Mouse (Mus musculus) forebrain, postnatal 0 days (tissue): ENCODE results near the gene Gcnt7. TPM values are rescaled to one million over a fixed set of nuclear protein-coding genes. Genes with fewer than 3 reads are reported as not detected.
A peak's percentile ranks its signal among the peaks of the same experiment; 100 is the strongest.

Experiments
- ATAC-seq: fragments of 200-750 bp; cut with Nextera tagmentation; 2 replicates; pipeline ENCODE4 v1.8.0; 2017; ENCODE audit warnings: mild to moderate bottlenecking, moderate library complexity
- DNase-seq: peaks from one replicate; pipeline ENCODE4 v3.0.0-alpha.2; 2015
- H3K27ac ChIP-seq: fragments of 300-500 bp; sonication (generic); 2 replicates; pipeline ENCODE4 v1.5.1; 2014; ENCODE audit warnings: low read depth, mild to moderate bottlenecking, antibody characterized with exemption, low read length, moderate library complexity, mixed read lengths
- H3K27me3 ChIP-seq: fragments of 300-500 bp; sonication (generic); 2 replicates; pipeline ENCODE4 v1.6.1; 2014; ENCODE audit warnings: mild to moderate bottlenecking, low read length, mixed read lengths; ENCODE audit not compliant: insufficient read depth
- H3K36me3 ChIP-seq: fragments of 300-500 bp; sonication (generic); 2 replicates; pipeline ENCODE4 v1.6.1; 2014; ENCODE audit warnings: mild to moderate bottlenecking, moderate library complexity; ENCODE audit not compliant: insufficient read depth
- H3K4me1 ChIP-seq: fragments of 300-500 bp; sonication (generic); 2 replicates; pipeline ENCODE4 v1.6.1; 2014; ENCODE audit warnings: antibody characterized with exemption; ENCODE audit not compliant: insufficient read depth
- H3K4me2 ChIP-seq: fragments of 300-500 bp; sonication (generic); 2 replicates; pipeline ENCODE4 v1.6.1; 2014; ENCODE audit warnings: low read depth, mild to moderate bottlenecking, moderate library complexity
- H3K4me3 ChIP-seq: fragments of 300-500 bp; sonication (generic); 2 replicates; pipeline ENCODE4 v1.5.1; 2014; ENCODE audit warnings: low read depth, low read length, mixed read lengths
- H3K9ac ChIP-seq: fragments of 300-500 bp; sonication (generic); 2 replicates; pipeline ENCODE4 v1.6.1; 2014; ENCODE audit warnings: mild to moderate bottlenecking
- H3K9me3 ChIP-seq: fragments of 300-500 bp; sonication (generic); 2 replicates; pipeline ENCODE4 v1.6.1; 2016; ENCODE audit warnings: low read length
- CTCF ChIP-seq: sonication (generic); IDR thresholded peaks from 2 replicates; pipeline ENCODE4 v1.5.1; 2016; ENCODE audit warnings: antibody characterized with exemption, control low read depth, low read depth
- WGBS: fragments of 180-500 bp; shearing (Covaris S2); extraction: QIAGEN DNeasy Blood & Tissue Kit; methylation state at CpG from one replicate; pipeline ENCODE4 v1.1.7; 2014; 5-methylcytosine and 5-hydroxymethylcytosine counted together
- polyA plus RNA-seq: library from polyadenylated mRNA; unstranded; fragments of >200 nt; fragmentation: Nextera tagmentation; extraction: Ambion mirVana; gene quantifications from 2 replicates; pipeline ENCODE4 v1.2.1, GENCODE M21; 2015
- total RNA-seq: library from RNA; depleted of rRNA; stranded (reverse); fragments of >200 nt; gene quantifications from 2 replicates; pipeline ENCODE4 v1.2.3, GENCODE M21; 2014

Gene Gcnt7
- total and polyA plus RNA-seq, 2 experiments from 2014 or later: 0.74 TPM; not detected in 1

DNA sequence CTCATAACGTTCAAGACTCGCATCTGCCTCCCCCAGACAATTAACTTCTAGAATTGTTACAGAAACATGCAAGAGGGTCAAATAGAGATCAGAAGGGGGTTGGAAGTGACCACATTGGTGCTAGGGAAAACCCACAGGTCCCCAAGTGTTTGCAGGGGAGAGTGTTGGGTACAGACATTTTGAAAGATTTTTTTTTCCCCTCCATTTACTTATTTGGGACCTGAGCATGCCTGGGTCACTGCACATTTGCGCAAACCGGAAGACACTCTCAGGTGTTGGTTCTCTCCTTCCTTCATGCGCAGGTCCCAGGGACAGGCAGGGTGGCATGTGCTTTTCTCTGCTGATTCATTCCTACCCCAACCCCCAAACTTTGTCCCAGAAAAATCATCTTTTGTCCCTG, 41.5 kb downstream of the Gcnt7 start:
- no peak overlapping the region for H3K4me3 ChIP-seq
- DNase-seq: no peak
- ATAC-seq: no peak
- 90% methylated on average over 5 of the region's 5 CpGs for WGBS
- H3K36me3 ChIP-seq: no peaks in the 10 kb centered on the region
- H3K4me1 ChIP-seq: no peaks in the 10 kb centered on the region
- TF ChIP-seq CTCF: no peak
- H3K4me2 ChIP-seq: no peak overlapping the region
- no peak overlapping the region for H3K27ac ChIP-seq
- no peak overlapping the region for H3K9ac ChIP-seq
- H3K27me3 ChIP-seq: no peaks in the 10 kb centered on the region
- no peaks in the 10 kb centered on the region for H3K9me3 ChIP-seq

DNA sequence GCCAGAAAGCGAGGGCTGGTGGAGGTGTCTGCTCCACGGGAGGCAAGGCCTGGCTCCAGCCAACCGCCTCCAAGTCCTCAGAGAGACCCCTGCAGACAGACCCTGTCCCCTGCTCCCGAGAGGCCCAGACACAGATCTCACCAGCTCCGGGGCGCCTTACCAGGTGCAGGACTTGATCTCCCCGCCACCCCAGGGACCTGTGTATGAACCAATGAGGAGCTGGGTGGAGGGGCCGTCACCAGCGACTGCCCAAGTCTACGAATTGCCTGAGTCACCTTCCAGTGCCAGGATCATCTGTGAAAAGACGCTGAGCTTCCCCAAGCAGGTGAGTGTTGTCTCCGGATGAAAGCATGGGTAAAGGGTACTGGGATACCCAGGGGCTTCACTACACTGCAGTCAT, 42.2 kb downstream of the Gcnt7 start:
- H3K27ac ChIP-seq: no peak overlapping the region
- H3K4me3 ChIP-seq: no peak overlapping the region
- WGBS: 63% methylated on average over 12 of the region's 12 CpGs
- ATAC-seq (no peak), DNase-seq (no peak)
- H3K4me2 ChIP-seq: no peak overlapping the region
- H3K9me3 ChIP-seq: no peaks in the 10 kb centered on the region
- H3K4me1 ChIP-seq: no peaks in the 10 kb centered on the region
- H3K9ac ChIP-seq: no peak overlapping the region
- no peaks in the 10 kb centered on the region for H3K27me3 ChIP-seq
- no peak for TF ChIP-seq CTCF
- no peaks in the 10 kb centered on the region for H3K36me3 ChIP-seq

- no peaks in the 10 kb centered on the region for H3K4me1 ChIP-seq
- H3K4me2 ChIP-seq: no peak overlapping the region
- ATAC-seq: no peak
- H3K9me3 ChIP-seq: no peaks in the 10 kb centered on the region
- no peaks in the 10 kb centered on the region for H3K27me3 ChIP-seq
- no peak for TF ChIP-seq CTCF
- H3K9ac ChIP-seq: no peak overlapping the region
- no peak overlapping the region for H3K4me3 ChIP-seq
- WGBS: 64% methylated on average over 5 of the region's 5 CpGs
- H3K36me3 ChIP-seq: no peaks in the 10 kb centered on the region
- DNase-seq: no peak
- H3K27ac ChIP-seq: no peak overlapping the region
Measured at GRCm38 (mm10) chr2:172413894-172414293, 44.5 kb downstream of the Gcnt7 start.

GRCm38 (mm10) chr2:172413273-172413672, 45.1 kb downstream of the Gcnt7 start:
- DNase-seq (no peak), ATAC-seq (no peak)
- Histone ChIP-seq H3K27me3 (no peaks in the 10 kb centered on the region), H3K36me3 (no peaks in the 10 kb centered on the region), H3K9ac (no peak overlapping the region), H3K9me3 (no peaks in the 10 kb centered on the region), H3K27ac (no peak overlapping the region), H3K4me1 (no peaks in the 10 kb centered on the region), H3K4me3 (no peak overlapping the region), H3K4me2 (no peak overlapping the region)
- no peak for TF ChIP-seq CTCF
- WGBS: 32% methylated on average over 4 of the region's 4 CpGs

- Histone ChIP-seq H3K27ac (no peak overlapping the region), H3K27me3 (no peaks in the 10 kb centered on the region), H3K36me3 (no peaks in the 10 kb centered on the region), H3K9me3 (no peaks in the 10 kb centered on the region), H3K4me3 (no peak overlapping the region), H3K9ac (no peak overlapping the region), H3K4me2 (no peak overlapping the region), H3K4me1 (no peaks in the 10 kb centered on the region)
- ATAC-seq: peak; percentile 42
- TF ChIP-seq CTCF: no peak
- DNase-seq: peak; percentile 26
- 6% methylated on average over 9 of the region's 9 CpGs for WGBS
Measured at GRCm38 (mm10) chr2:172412454-172412853, 45.9 kb downstream of the Gcnt7 start.

GRCm38 (mm10) chr2:172411091-172411490, 47.3 kb downstream of the Gcnt7 start:
- TF ChIP-seq CTCF: no peak
- H3K9me3 ChIP-seq: no peaks in the 10 kb centered on the region
- 84% methylated on average over 11 of the region's 11 CpGs for WGBS
- H3K36me3 ChIP-seq: no peaks in the 10 kb centered on the region
- DNase-seq (no peak), ATAC-seq (no peak)
- no peak overlapping the region for H3K4me2 ChIP-seq
- no peak overlapping the region for H3K4me3 ChIP-seq
- no peak overlapping the region for H3K9ac ChIP-seq
- H3K4me1 ChIP-seq: no peaks in the 10 kb centered on the region
- no peak overlapping the region for H3K27ac ChIP-seq
- no peaks in the 10 kb centered on the region for H3K27me3 ChIP-seq

DNA sequence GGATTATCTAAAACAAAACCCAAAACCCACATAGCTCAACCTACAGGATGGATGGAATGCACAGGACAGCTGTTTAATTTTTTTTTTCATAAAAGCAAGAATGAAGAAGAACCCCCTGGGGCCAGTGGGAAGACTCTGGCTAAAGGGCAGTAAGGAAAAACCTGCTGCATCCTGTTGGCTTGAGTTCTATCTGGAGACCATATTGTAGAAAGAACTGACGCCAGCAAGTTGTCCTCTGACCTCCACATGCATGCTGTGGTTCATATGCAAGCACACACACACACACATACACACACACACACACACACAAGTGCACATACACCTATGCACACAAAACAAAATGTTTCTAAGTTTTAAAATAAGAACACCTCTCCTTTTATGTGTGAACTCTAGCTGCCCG, 47.7 kb downstream of the Gcnt7 start:
- no peaks in the 10 kb centered on the region for H3K36me3 ChIP-seq
- H3K4me2 ChIP-seq: no peak overlapping the region
- ATAC-seq (no peak), DNase-seq (no peak)
- H3K27me3 ChIP-seq: no peaks in the 10 kb centered on the region
- no peak overlapping the region for H3K4me3 ChIP-seq
- no peaks in the 10 kb centered on the region for H3K9me3 ChIP-seq
- H3K4me1 ChIP-seq: no peaks in the 10 kb centered on the region
- no peak overlapping the region for H3K27ac ChIP-seq
- no peak for TF ChIP-seq CTCF
- 82% methylated on average over 2 of the region's 2 CpGs for WGBS
- no peak overlapping the region for H3K9ac ChIP-seq

GRCm38 (mm10) chr2:172407499-172407898, 50.9 kb downstream of the Gcnt7 start:
- 83% methylated on average over 2 of the region's 2 CpGs for WGBS
- Histone ChIP-seq H3K9ac (no peak overlapping the region), H3K27me3 (no peaks in the 10 kb centered on the region), H3K4me1 (no peaks in the 10 kb centered on the region), H3K27ac (no peak overlapping the region), H3K4me3 (no peak overlapping the region), H3K36me3 (no peaks in the 10 kb centered on the region), H3K4me2 (no peak overlapping the region), H3K9me3 (no peaks in the 10 kb centered on the region)
- ATAC-seq: no peak
- no peak for TF ChIP-seq CTCF
- DNase-seq: no peak
